Comparison of ENCODE assay signal across 8 mouse cellular contexts in genomic region chr6:134921695-134922510, GRCm38 (mm10). TPM values are rescaled to one million over a fixed set of nuclear protein-coding genes. Genes with fewer than 3 reads are reported as not detected.
A peak's percentile ranks its signal among the peaks of the same experiment; 100 is the strongest.
DNase-seq lines count a peak whose midpoint lies in the region; ATAC-seq lines count a peak whose summit lies in the region.

No protein-coding gene starts in this region.

- H3K9me3 ChIP-seq in neural tube, embryonic 11.5 days (ENCODE audit: control insufficient read depth, low read length): no peaks in the 10 kb centered on the region
- H3K9me3 ChIP-seq in heart, embryonic 15.5 days (replicated peaks): no peaks in the 10 kb centered on the region
- no peaks in the 10 kb centered on the region for H3K9me3 ChIP-seq in liver, embryonic 16.5 days (replicated peaks; ENCODE audit: control insufficient read depth, low read length)

- H3K27me3 ChIP-seq in neural tube, embryonic 11.5 days (ENCODE audit: control insufficient read depth, insufficient read depth, low read length): no peaks in the 10 kb centered on the region
- H3K27me3 ChIP-seq in heart, embryonic 15.5 days: no peaks in the 10 kb centered on the region
- H3K27me3 ChIP-seq in liver, embryonic 16.5 days (ENCODE audit: control insufficient read depth, insufficient read depth, low read depth, low read length): no peaks in the 10 kb centered on the region

- no peaks in the 10 kb centered on the region for H3K36me3 ChIP-seq in neural tube, embryonic 11.5 days (ENCODE audit: control insufficient read depth, insufficient read depth, low read length)
- H3K36me3 ChIP-seq in heart, embryonic 15.5 days: peaks cover 6% of the 10 kb centered on the region; the same call in 1 of the 2 replicates
- H3K36me3 ChIP-seq in liver, embryonic 16.5 days (ENCODE audit: control insufficient read depth, insufficient read depth): peaks cover 16% of the 10 kb centered on the region

- peak overlapping the region; percentile 94 for H3K4me2 ChIP-seq in neural tube, embryonic 11.5 days (ENCODE audit: low read depth)
- H3K4me2 ChIP-seq in heart, embryonic 15.5 days: peak overlapping the region; percentile 95
- H3K4me2 ChIP-seq in liver, embryonic 16.5 days (ENCODE audit: low read depth, low read length): peak overlapping the region; percentile 100

- H3K4me3 ChIP-seq in neural tube, embryonic 11.5 days (ENCODE audit: low read depth, low read length): peak overlapping the region; percentile 96
- H3K4me3 ChIP-seq in heart, embryonic 15.5 days: peak overlapping the region; percentile 75
- peak overlapping the region; percentile 90 for H3K4me3 ChIP-seq in liver, embryonic 16.5 days (ENCODE audit: low read depth, low read length)

- peak overlapping the region; percentile 91 for H3K9ac ChIP-seq in neural tube, embryonic 11.5 days (ENCODE audit: low read length)
- H3K9ac ChIP-seq in heart, embryonic 15.5 days: peak overlapping the region; percentile 82
- H3K9ac ChIP-seq in liver, embryonic 16.5 days (ENCODE audit: low read depth, low read length): peak overlapping the region; percentile 95

- H3K27ac ChIP-seq in neural tube, embryonic 11.5 days (ENCODE audit: low read depth, low read length): no peak overlapping the region
- peak overlapping the region; percentile 99 for H3K27ac ChIP-seq in heart, embryonic 15.5 days
- H3K27ac ChIP-seq in liver, embryonic 16.5 days (ENCODE audit: low read length): peak overlapping the region; percentile 99

- DNase-seq in adrenal gland, adult (ENCODE audit: inconsistent age in 2 of 2, low spot score in 1 of 2): peak; percentile 28 to 62
- DNase-seq in adrenal gland, adult 18-20 months (ENCODE audit: low spot score in 2 of 2): no peak
- DNase-seq in neural tube, embryonic 11.5 days (ENCODE audit: low spot score): no peak
- DNase-seq in neural tube, embryonic 10.5 days (ENCODE audit: extremely low spot score, low spot score): no peak
- no peak for DNase-seq in T-cell, adult 2 months (ENCODE audit: low spot score)
- DNase-seq in left cerebral cortex, adult 11 months (ENCODE audit: low spot score): no peak

- no peak for ATAC-seq in neural tube, embryonic 11.5 days (ENCODE audit: insufficient read depth, low FRiP score, low TSS enrichment)
- no peak for ATAC-seq in heart, embryonic 15.5 days (replicated peaks; ENCODE audit: insufficient number of reproducible peaks, insufficient read depth, low FRiP score, low read depth)
- ATAC-seq in liver, embryonic 16.5 days (ENCODE audit: low read depth): no peak

- WGBS in neural tube, embryonic 11.5 days: 7% methylated on average over 20 of the region's 20 CpGs
- 4% methylated on average over 20 of the region's 20 CpGs for WGBS in heart, embryonic 15.5 days
- 10% methylated on average over 20 of the region's 20 CpGs for WGBS in liver, embryonic 16.5 days (ENCODE audit: insufficient replicate concordance)

- peaks cover 12% of the 10 kb centered on the region; the same call in 1 of the 2 replicates for H3K4me1 ChIP-seq in neural tube, embryonic 11.5 days (ENCODE audit: control insufficient read depth, insufficient read depth, low read length)
- peaks cover 39% of the 10 kb centered on the region for H3K4me1 ChIP-seq in heart, embryonic 15.5 days (replicated peaks)
- peaks cover 42% of the 10 kb centered on the region for H3K4me1 ChIP-seq in liver, embryonic 16.5 days (ENCODE audit: control insufficient read depth, low read depth, low read length)

RNA-seq across cellular contexts. Expression of gene Cdkn1b, which starts 1.7 kb away (rescaled TPM):
- 10 to 100 TPM; 30.6 to 33.0 TPM for total RNA-seq in adrenal gland, adult 18-20 months (2021)
- 17.8 and 20.7 TPM in 2 replicates for polyA plus RNA-seq in neural tube, embryonic 11.5 days (2014; fragmentation: Nextera tagmentation; extraction: Ambion mirVana)
- 14.4 and 18.4 TPM in 2 replicates for polyA plus RNA-seq in heart, embryonic 15.5 days (2015; fragmentation: Nextera tagmentation; extraction: Ambion mirVana)
- 11.7 and 17.4 TPM in 2 replicates for polyA plus RNA-seq in liver, embryonic 16.5 days (2015; fragmentation: Nextera tagmentation; extraction: Ambion mirVana)

RNA-seq across cellular contexts. Expression of gene Gpr19, which starts 23.5 kb away (rescaled TPM):
- total RNA-seq in adrenal gland, adult 18-20 months (2021): 1 to 10 TPM; 5.3 to 6.5 TPM
- 27.4 and 31.0 TPM in 2 replicates for polyA plus RNA-seq in neural tube, embryonic 11.5 days (2014; fragmentation: Nextera tagmentation; extraction: Ambion mirVana)
- polyA plus RNA-seq in heart, embryonic 15.5 days (2015; fragmentation: Nextera tagmentation; extraction: Ambion mirVana): 8.7 and 10.3 TPM in 2 replicates
- 5.7 and 6.4 TPM in 2 replicates for polyA plus RNA-seq in liver, embryonic 16.5 days (2015; fragmentation: Nextera tagmentation; extraction: Ambion mirVana)

RNA-seq across cellular contexts. Expression of gene Apold1, which starts 59.6 kb away (rescaled TPM):
- total RNA-seq in adrenal gland, adult 18-20 months (2021): 10 to 100 TPM in 1 of 2 experiments, 1 to 10 TPM in 1; 3.8 to 12.2 TPM
- polyA plus RNA-seq in neural tube, embryonic 11.5 days (2014; fragmentation: Nextera tagmentation; extraction: Ambion mirVana): 2.8 and 3.2 TPM in 2 replicates
- polyA plus RNA-seq in heart, embryonic 15.5 days (2015; fragmentation: Nextera tagmentation; extraction: Ambion mirVana): 8.2 and 8.8 TPM in 2 replicates
- 2.0 and 2.3 TPM in 2 replicates for polyA plus RNA-seq in liver, embryonic 16.5 days (2015; fragmentation: Nextera tagmentation; extraction: Ambion mirVana)

Comparison
In these comparisons a context has a peak if more than half of its experiments do, and no peak if none do; other contexts are left out.
1. DNase-seq: peak in adrenal gland, adult (2 of 2); none in adrenal gland, adult 18-20 months (0 of 2), neural tube, embryonic 11.5 days (single experiment), neural tube, embryonic 10.5 days (single experiment), T-cell, adult 2 months (single experiment) and left cerebral cortex, adult 11 months (single experiment).
2. Peak in every context shown above with its lines, with median percentiles within 50 percentile points of each other: H3K4me2 ChIP-seq, H3K4me3 ChIP-seq and H3K9ac ChIP-seq.